Mouse (Mus musculus) E14TG2a.4 (cell line): ENCODE results near the gene Cnksr1.

Experiments
- CTCF ChIP-seq: conservative IDR thresholded peaks from 2 replicates; pipeline ENCODE4 v1.5.1; 2014; ENCODE audit warnings: low read length
- NANOG ChIP-seq: IDR thresholded peaks from 2 replicates; pipeline ENCODE4 v1.6.1; 2014; ENCODE audit warnings: borderline replicate concordance, low read length, mixed read lengths

- TF ChIP-seq CTCF: no peak
- no peak for TF ChIP-seq NANOG
Observed at GRCm38 (mm10) chr4:134243516-134244250, 5.5 kb upstream of the Cnksr1 start, which contains the start of gene E130218I03Rik.
